Mouse (Mus musculus) limb, embryonic 13.5 days (tissue): ENCODE measurements around the gene Sult1a1. TPM values are rescaled to one million over a fixed set of nuclear protein-coding genes. Genes with fewer than 3 reads are reported as not detected.
A peak's percentile ranks its signal among the peaks of the same experiment; 100 is the strongest.
"Not testable (repeated sequence)": the region's sequence is repeated elsewhere in the genome, so short reads cannot be mapped to it uniquely, and the experiment has no call there.

ENCODE experiments used
- ATAC-seq: fragments of 200-750 bp; cut with Nextera tagmentation; 2 replicates; pipeline ENCODE4 v1.8.0; 2017; ENCODE audit warnings: low read depth, moderate number of reproducible peaks, moderate TSS enrichment; ENCODE audit not compliant: low FRiP score
- H3K27ac ChIP-seq: fragments of 300-500 bp; sonication (generic); 2 replicates; pipeline ENCODE4 v1.5.1; 2015; ENCODE audit warnings: inconsistent platforms, mild to moderate bottlenecking, moderate library complexity
- H3K27me3 ChIP-seq: fragments of 300-500 bp; sonication (generic); 2 replicates; pipeline ENCODE4 v1.6.1; 2015; ENCODE audit warnings: mild to moderate bottlenecking, inconsistent platforms
- H3K36me3 ChIP-seq: fragments of 300-500 bp; sonication (generic); 2 replicates; pipeline ENCODE4 v1.6.1; 2015; ENCODE audit warnings: inconsistent platforms, mild to moderate bottlenecking, moderate library complexity
- H3K4me1 ChIP-seq: fragments of 300-500 bp; sonication (generic); 2 replicates; pipeline ENCODE4 v1.6.1; 2015; ENCODE audit warnings: inconsistent platforms
- H3K4me2 ChIP-seq: fragments of 300-500 bp; sonication (generic); replicated peaks from 2 replicates; pipeline ENCODE4 v1.6.1; 2015; ENCODE audit warnings: inconsistent platforms, mild to moderate bottlenecking, moderate library complexity
- H3K4me3 ChIP-seq: fragments of 300-500 bp; sonication (generic); 2 replicates; pipeline ENCODE4 v1.5.1; 2015; ENCODE audit warnings: moderate library complexity, mild to moderate bottlenecking, inconsistent platforms
- H3K9ac ChIP-seq: fragments of 300-500 bp; sonication (generic); 2 replicates; pipeline ENCODE4 v1.6.1; 2015; ENCODE audit warnings: mild to moderate bottlenecking, inconsistent platforms
- H3K9me3 ChIP-seq: fragments of 300-500 bp; sonication (generic); 2 replicates; pipeline ENCODE4 v1.6.1; 2016; ENCODE audit warnings: inconsistent platforms
- WGBS: fragments of 180-500 bp; shearing (Covaris S2); methylation state at CpG from one replicate; pipeline ENCODE4 v1.1.7; 2015; 5-methylcytosine and 5-hydroxymethylcytosine counted together
- polyA plus RNA-seq: library from polyadenylated mRNA; unstranded; fragments of >200 nt; fragmentation: Nextera tagmentation; extraction: Ambion mirVana; gene quantifications from 2 replicates; pipeline ENCODE4 v1.2.1, GENCODE M21; 2015

Gene Sult1a1
- polyA plus RNA-seq, 1 experiment from 2014 or later, result 4.6 TPM

GRCm38 (mm10) chr7:126695631-126696207, 19.5 kb upstream of the Sult1a1 start, which contains the start of gene Slx1b:
Slx1b (minus strand) TSS chr7:126695784.
- Histone ChIP-seq H3K4me3 (peak within 1 kb of the TSS; percentile 84), H3K4me1 (peaks cover 26% of the 10 kb centered on the region), H3K4me2 (peak within 1 kb of the TSS; percentile 96), H3K9ac (peak within 1 kb of the TSS; percentile 90), H3K9me3 (no peaks in the 10 kb centered on the region), H3K27ac (peak within 1 kb of the TSS; percentile 95), H3K36me3 (peaks cover 24% of the 10 kb centered on the region), H3K27me3 (no peaks in the 10 kb centered on the region)
- ATAC-seq, result peak; percentile 97
- WGBS, result 0% methylated on average over 40 of the region's 40 CpGs

GRCm38 (mm10) chr7:126695210-126695611, 19.0 kb upstream of the Sult1a1 start, which contains the start of gene Bola2:
Bola2 (plus strand) TSS chr7:126695401.
- ATAC-seq, result peak; percentile 58
- Histone ChIP-seq H3K27me3 (no peaks in the 10 kb centered on the region), H3K4me3 (peak within 1 kb of the TSS; percentile 84), H3K36me3 (peaks cover 27% of the 10 kb centered on the region), H3K4me1 (peaks cover 26% of the 10 kb centered on the region), H3K27ac (peak within 1 kb of the TSS; percentile 95), H3K9me3 (no peaks in the 10 kb centered on the region), H3K9ac (peak within 1 kb of the TSS; percentile 90), H3K4me2 (peak within 1 kb of the TSS; percentile 96)
- under 1% methylated on average over 31 of the region's 31 CpGs for WGBS

- peak overlapping the region; percentile 90 for H3K9ac ChIP-seq
- no peaks in the 10 kb centered on the region for H3K27me3 ChIP-seq
- peak overlapping the region; percentile 84 for H3K4me3 ChIP-seq
- H3K27ac ChIP-seq, result no peak overlapping the region; the same call in 1 of the 2 replicates
- H3K4me2 ChIP-seq, result peak overlapping the region; percentile 96
- peaks cover 33% of the 10 kb centered on the region for H3K36me3 ChIP-seq
- peaks cover 26% of the 10 kb centered on the region for H3K4me1 ChIP-seq
- no peak for ATAC-seq
- 49% methylated on average over 10 of the region's 10 CpGs for WGBS
- no peaks in the 10 kb centered on the region for H3K9me3 ChIP-seq
These were observed 18.3 kb upstream of the Sult1a1 start for GRCm38 (mm10) chr7:126694441-126695051.

- peak overlapping the region; percentile 28; the same call in 1 of the 2 replicates for H3K4me2 ChIP-seq
- no peak overlapping the region for H3K9ac ChIP-seq
- no peak overlapping the region for H3K4me3 ChIP-seq
- no peaks in the 10 kb centered on the region for H3K9me3 ChIP-seq
- H3K4me1 ChIP-seq, result peaks cover 26% of the 10 kb centered on the region
- H3K36me3 ChIP-seq, result peaks cover 39% of the 10 kb centered on the region
- no peak for ATAC-seq
- no peak overlapping the region for H3K27ac ChIP-seq
- 87% methylated on average over 7 of the region's 7 CpGs for WGBS
- H3K27me3 ChIP-seq, result no peaks in the 10 kb centered on the region
These were observed 17.5 kb upstream of the Sult1a1 start for GRCm38 (mm10) chr7:126693781-126694180.

GRCm38 (mm10) chr7:126693256-126693655, 17.0 kb upstream of the Sult1a1 start:
- H3K4me3 ChIP-seq, result no peak overlapping the region
- 39% methylated on average over 3 of the region's 3 CpGs for WGBS
- H3K27ac ChIP-seq, result no peak overlapping the region
- H3K4me2 ChIP-seq, result 0 out of 2 replicates have a peak overlapping the region, but pooled peaks have one; percentile 28
- no peak overlapping the region for H3K9ac ChIP-seq
- peaks cover 39% of the 10 kb centered on the region for H3K36me3 ChIP-seq
- H3K9me3 ChIP-seq, result no peaks in the 10 kb centered on the region
- ATAC-seq, result no peak
- H3K27me3 ChIP-seq, result no peaks in the 10 kb centered on the region
- H3K4me1 ChIP-seq, result peaks cover 26% of the 10 kb centered on the region

- no peak overlapping the region for H3K9ac ChIP-seq
- H3K27ac ChIP-seq, result no peak overlapping the region
- peaks cover 36% of the 10 kb centered on the region for H3K36me3 ChIP-seq
- no peak overlapping the region for H3K4me2 ChIP-seq
- no peak for ATAC-seq
- 92% methylated on average over 26 of the region's 26 CpGs for WGBS
- no peaks in the 10 kb centered on the region for H3K27me3 ChIP-seq
- peaks cover 26% of the 10 kb centered on the region for H3K4me1 ChIP-seq
- H3K9me3 ChIP-seq, result no peaks in the 10 kb centered on the region
- no peak overlapping the region for H3K4me3 ChIP-seq
These were observed 16.2 kb upstream of the Sult1a1 start for GRCm38 (mm10) chr7:126692426-126692825.

GRCm38 (mm10) chr7:126691676-126692075, 15.4 kb upstream of the Sult1a1 start:
- peaks cover 36% of the 10 kb centered on the region for H3K36me3 ChIP-seq
- peaks cover 18% of the 10 kb centered on the region for H3K4me1 ChIP-seq
- H3K4me3 ChIP-seq, result no peak overlapping the region
- H3K4me2 ChIP-seq, result no peak overlapping the region
- ATAC-seq, result no peak
- no peak overlapping the region for H3K27ac ChIP-seq
- no peaks in the 10 kb centered on the region for H3K27me3 ChIP-seq
- 97% methylated on average over 4 of the region's 5 CpGs for WGBS
- no peak overlapping the region for H3K9ac ChIP-seq
- H3K9me3 ChIP-seq, result no peaks in the 10 kb centered on the region

- Histone ChIP-seq H3K27me3 (no peaks in the 10 kb centered on the region), H3K4me3 (no peak overlapping the region), H3K4me1 (peaks cover 14% of the 10 kb centered on the region), H3K9ac (no peak overlapping the region), H3K36me3 (peaks cover 36% of the 10 kb centered on the region), H3K9me3 (no peaks in the 10 kb centered on the region), H3K4me2 (no peak overlapping the region), H3K27ac (no peak overlapping the region)
- ATAC-seq, result no peak
- WGBS, result 87% methylated on average over 3 of the region's 3 CpGs
These were observed 14.5 kb upstream of the Sult1a1 start for GRCm38 (mm10) chr7:126690737-126691136.

- no peak for ATAC-seq
- Histone ChIP-seq H3K36me3 (peaks cover 36% of the 10 kb centered on the region), H3K4me3 (no peak overlapping the region), H3K4me1 (peaks cover 7% of the 10 kb centered on the region), H3K9ac (no peak overlapping the region), H3K27ac (no peak overlapping the region), H3K9me3 (no peaks in the 10 kb centered on the region), H3K4me2 (no peak overlapping the region), H3K27me3 (no peaks in the 10 kb centered on the region)
- 77% methylated on average over 3 of the region's 3 CpGs for WGBS
These were observed 12.8 kb upstream of the Sult1a1 start for GRCm38 (mm10) chr7:126689021-126689420.

- not testable (repeated sequence) for ATAC-seq, H3K4me2 ChIP-seq, H3K27me3 ChIP-seq, H3K9ac ChIP-seq, H3K4me3 ChIP-seq, H3K9me3 ChIP-seq, H3K27ac ChIP-seq, H3K4me1 ChIP-seq
- H3K36me3 ChIP-seq, result peaks cover 36% of the 10 kb centered on the region
- WGBS, result 67% methylated on average over 4 of the region's 4 CpGs
These were observed 11.9 kb upstream of the Sult1a1 start for GRCm38 (mm10) chr7:126688156-126688555.

GRCm38 (mm10) chr7:126681221-126681620, 5.0 kb upstream of the Sult1a1 start:
- H3K4me3 ChIP-seq, result no peak overlapping the region
- no peaks in the 10 kb centered on the region for H3K9me3 ChIP-seq
- 94% methylated on average over 5 of the region's 5 CpGs for WGBS
- no peak overlapping the region for H3K9ac ChIP-seq
- H3K4me1 ChIP-seq, result peaks cover 4% of the 10 kb centered on the region; the same call in 1 of the 2 replicates
- no peak overlapping the region for H3K27ac ChIP-seq
- no peaks in the 10 kb centered on the region for H3K27me3 ChIP-seq
- peaks cover 9% of the 10 kb centered on the region for H3K36me3 ChIP-seq
- no peak overlapping the region for H3K4me2 ChIP-seq
- ATAC-seq, result no peak

- H3K9ac ChIP-seq, result no peak overlapping the region
- peaks cover 17% of the 10 kb centered on the region for H3K36me3 ChIP-seq
- no peaks in the 10 kb centered on the region for H3K9me3 ChIP-seq
- H3K27me3 ChIP-seq, result no peaks in the 10 kb centered on the region
- no peak overlapping the region for H3K27ac ChIP-seq
- ATAC-seq, result no peak
- 91% methylated on average over 5 of the region's 5 CpGs for WGBS
- peaks cover 6% of the 10 kb centered on the region; the same call in 1 of the 2 replicates for H3K4me1 ChIP-seq
- no peak overlapping the region for H3K4me3 ChIP-seq
- no peak overlapping the region for H3K4me2 ChIP-seq
These were observed 3.5 kb upstream of the Sult1a1 start for GRCm38 (mm10) chr7:126679683-126680082.
